Mouse (Mus musculus): Measurements from ENCODE around the gene Spint3. TPM values are rescaled to one million over a fixed set of nuclear protein-coding genes. Genes with fewer than 3 reads are reported as not detected.

Spint3 gene
- polyA plus RNA-seq, 1 experiment from 2014 or later: not detected

DNA sequence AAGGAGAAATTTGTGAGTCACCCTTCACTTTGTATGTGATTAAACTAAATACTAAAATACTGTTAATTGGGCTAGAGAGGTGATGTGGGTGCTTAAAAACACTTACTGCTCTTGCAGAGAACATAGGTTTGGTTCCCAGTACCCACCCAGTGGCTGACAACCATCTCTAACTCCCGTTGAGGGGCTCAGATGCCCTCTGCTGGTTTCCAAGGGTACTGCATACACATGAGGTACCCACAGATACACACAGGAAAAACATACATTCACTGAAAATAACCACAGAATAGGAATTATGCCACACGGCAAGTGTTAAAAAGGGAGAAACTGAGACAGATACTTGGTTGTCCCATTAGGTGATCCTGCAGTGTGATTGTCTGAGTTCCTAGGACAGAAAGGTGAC is 6.3 kb downstream of the Spint3 start:
- no peaks in the 10 kb centered on the region for H3K36me3 ChIP-seq (replicated peaks)
- H3K27ac ChIP-seq: no peak overlapping the region
- H3K4me1 ChIP-seq: peaks cover 19% of the 10 kb centered on the region
- H3K27me3 ChIP-seq (replicated peaks): peaks cover 13% of the 10 kb centered on the region
- WGBS: 82% methylated on average over 2 of the region's 2 CpGs
- no peak overlapping the region for H3K4me3 ChIP-seq
- H3K9me3 ChIP-seq: no peaks in the 10 kb centered on the region
- H3K4me2 ChIP-seq: no peak overlapping the region
- no peak overlapping the region for H3K9ac ChIP-seq
- no peak for ATAC-seq (replicated peaks)

DNA sequence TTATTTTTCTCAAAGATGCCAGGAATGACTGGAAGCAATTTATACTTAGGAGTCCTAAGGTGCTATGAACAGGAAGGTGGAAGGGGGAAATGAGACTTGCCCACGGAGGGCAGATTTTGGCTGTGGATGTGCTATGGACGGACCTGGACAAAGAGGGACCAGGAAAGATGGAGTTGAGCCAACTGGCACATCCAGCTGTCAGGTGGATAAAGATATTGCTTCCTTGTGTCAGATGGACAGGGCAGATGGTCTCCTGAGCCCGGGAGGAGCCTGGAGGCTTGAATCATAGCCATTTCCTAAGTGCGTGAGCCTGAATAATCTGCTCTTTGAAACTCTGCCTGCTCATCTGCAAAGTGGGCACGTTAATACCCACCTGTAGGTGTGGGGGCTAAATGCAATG is 8.9 kb downstream of the Spint3 start:
- Histone ChIP-seq H3K9ac (no peak overlapping the region), H3K4me3 (no peak overlapping the region), H3K27me3 (replicated peaks) (peaks cover 17% of the 10 kb centered on the region), H3K36me3 (replicated peaks) (no peaks in the 10 kb centered on the region), H3K4me1 (peaks cover 19% of the 10 kb centered on the region), H3K4me2 (peak overlapping the region; percentile 98; the same call in 1 of the 2 replicates), H3K9me3 (no peaks in the 10 kb centered on the region), H3K27ac (no peak overlapping the region)
- ATAC-seq (replicated peaks): no peak
- WGBS: 63% methylated on average over 5 of the region's 5 CpGs

DNA sequence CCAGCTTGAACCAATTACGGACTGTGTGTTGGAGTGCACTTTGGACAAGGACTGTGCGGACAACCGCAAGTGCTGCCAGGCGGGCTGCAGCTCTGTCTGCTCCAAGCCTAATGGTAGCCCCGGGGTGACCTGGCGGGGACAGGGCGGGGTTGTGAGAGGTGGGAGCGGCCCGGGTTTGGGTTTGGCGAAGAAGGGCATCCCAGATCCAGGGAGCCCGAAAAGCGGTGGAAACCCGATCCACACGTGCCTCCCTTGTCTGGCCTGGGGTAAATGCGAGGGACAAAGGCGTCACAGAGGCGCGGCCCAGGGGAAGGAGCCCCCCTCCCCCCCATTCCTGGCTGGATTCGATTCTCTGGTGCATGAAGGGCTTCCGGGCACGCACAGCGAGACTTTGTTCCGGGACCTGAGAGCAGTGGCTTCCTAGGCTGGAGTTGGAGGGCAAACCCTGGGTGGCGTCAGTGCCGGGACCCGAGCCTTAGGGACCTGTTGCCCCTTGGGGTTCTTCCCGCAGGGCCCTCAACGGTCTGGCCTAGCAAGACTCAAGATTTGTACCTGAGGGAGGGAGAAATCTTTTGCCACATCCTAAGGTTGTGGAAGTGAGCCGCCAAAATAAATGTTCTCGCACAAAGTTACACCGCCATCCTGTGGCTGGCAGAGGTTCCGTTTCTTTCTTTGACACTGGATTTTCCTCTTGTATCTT is 9.8 kb downstream of the Spint3 start:
- Histone ChIP-seq H3K27me3 (replicated peaks) (peaks cover 17% of the 10 kb centered on the region), H3K36me3 (replicated peaks) (no peaks in the 10 kb centered on the region), H3K9me3 (no peaks in the 10 kb centered on the region), H3K4me3 (peak overlapping the region; percentile 44), H3K27ac (no peak overlapping the region), H3K9ac (peak overlapping the region; percentile 53), H3K4me2 (peak overlapping the region; percentile 98), H3K4me1 (peaks cover 19% of the 10 kb centered on the region)
- ATAC-seq (replicated peaks): peak; percentile 54; the same call in 1 of the 2 replicates
- WGBS: under 1% methylated on average over 32 of the region's 32 CpGs

DNA sequence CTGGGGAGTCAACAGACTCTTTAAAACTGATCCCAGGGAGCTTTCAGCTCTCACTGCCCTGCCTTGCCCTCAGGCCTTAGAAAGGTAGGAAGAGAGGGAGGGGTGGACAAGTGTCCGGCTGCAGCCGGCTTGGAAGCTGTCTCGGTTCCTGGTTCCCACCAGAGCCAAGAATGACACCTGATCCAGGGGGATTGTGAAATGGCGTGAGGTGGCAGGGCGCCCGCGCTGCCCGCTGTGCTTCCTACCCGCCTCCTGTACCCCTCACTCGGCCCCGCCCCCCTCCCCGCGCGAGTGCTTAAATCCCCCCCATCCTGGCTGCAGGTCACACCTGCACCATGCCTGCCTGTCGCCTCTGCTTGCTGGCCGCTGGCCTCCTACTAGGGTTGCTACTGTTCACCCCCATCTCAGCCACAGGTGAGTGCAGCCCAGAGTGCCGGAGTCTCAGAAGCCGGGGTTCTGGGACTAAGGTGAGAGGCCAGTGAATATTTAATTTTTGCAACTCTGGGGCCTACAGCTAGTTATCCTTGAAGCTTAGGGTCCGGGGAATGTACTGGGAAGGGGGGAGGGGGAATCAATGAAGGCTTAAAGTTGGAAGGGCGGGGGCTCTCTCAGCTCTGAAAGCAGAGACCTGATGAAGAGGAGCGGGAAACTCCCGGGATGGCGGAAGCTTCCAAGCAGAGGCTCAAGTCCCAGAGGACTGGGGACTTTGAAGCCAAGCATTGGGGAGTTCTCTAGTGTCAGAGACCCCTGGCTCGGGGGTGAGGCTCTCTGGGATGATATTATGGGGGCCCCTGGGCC is 10.7 kb downstream of the Spint3 start, which contains the start of gene Wfdc2:
Gene Wfdc2 (plus strand): TSS at position 23 of the 798 bp plus-strand sequence.
- H3K27me3 ChIP-seq (replicated peaks): peaks cover 17% of the 10 kb centered on the region
- peak within 1 kb of the TSS; percentile 53 for H3K9ac ChIP-seq
- peaks cover 19% of the 10 kb centered on the region for H3K4me1 ChIP-seq
- no peaks in the 10 kb centered on the region for H3K9me3 ChIP-seq
- WGBS: 3% methylated on average over 24 of the region's 24 CpGs
- no peak within 1 kb of the TSS for H3K27ac ChIP-seq
- no peak for ATAC-seq (replicated peaks)
- peak within 1 kb of the TSS; percentile 44 for H3K4me3 ChIP-seq
- H3K36me3 ChIP-seq (replicated peaks): no peaks in the 10 kb centered on the region
- peak within 1 kb of the TSS; percentile 98 for H3K4me2 ChIP-seq

DNA sequence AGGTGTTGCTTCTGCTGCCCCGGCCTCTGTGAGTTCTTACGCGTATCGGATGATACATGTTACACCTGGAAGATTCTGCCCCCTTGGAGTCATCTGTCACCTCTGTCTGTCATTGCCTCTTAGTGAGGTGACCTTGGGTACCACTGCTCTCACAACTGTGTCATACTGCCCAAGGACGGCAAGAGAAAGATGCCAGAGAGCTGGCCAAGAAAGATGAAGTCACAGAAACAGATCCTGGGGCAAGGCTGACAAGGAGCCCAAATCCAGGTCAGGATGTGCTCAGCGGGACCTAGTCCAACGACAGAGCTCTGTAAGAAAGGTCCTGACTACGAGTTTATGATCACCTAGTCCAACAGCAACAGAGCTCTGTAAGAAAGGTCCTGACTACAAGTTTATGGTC is 13.2 kb downstream of the Spint3 start:
- H3K27me3 ChIP-seq (replicated peaks): peaks cover 17% of the 10 kb centered on the region
- 91% methylated on average over 8 of the region's 8 CpGs for WGBS
- no peak overlapping the region for H3K4me3 ChIP-seq
- no peaks in the 10 kb centered on the region for H3K9me3 ChIP-seq
- H3K4me2 ChIP-seq: no peak overlapping the region
- peaks cover 19% of the 10 kb centered on the region for H3K4me1 ChIP-seq
- H3K9ac ChIP-seq: no peak overlapping the region
- no peak overlapping the region for H3K27ac ChIP-seq
- ATAC-seq (replicated peaks): no peak
- H3K36me3 ChIP-seq (replicated peaks): no peaks in the 10 kb centered on the region

DNA sequence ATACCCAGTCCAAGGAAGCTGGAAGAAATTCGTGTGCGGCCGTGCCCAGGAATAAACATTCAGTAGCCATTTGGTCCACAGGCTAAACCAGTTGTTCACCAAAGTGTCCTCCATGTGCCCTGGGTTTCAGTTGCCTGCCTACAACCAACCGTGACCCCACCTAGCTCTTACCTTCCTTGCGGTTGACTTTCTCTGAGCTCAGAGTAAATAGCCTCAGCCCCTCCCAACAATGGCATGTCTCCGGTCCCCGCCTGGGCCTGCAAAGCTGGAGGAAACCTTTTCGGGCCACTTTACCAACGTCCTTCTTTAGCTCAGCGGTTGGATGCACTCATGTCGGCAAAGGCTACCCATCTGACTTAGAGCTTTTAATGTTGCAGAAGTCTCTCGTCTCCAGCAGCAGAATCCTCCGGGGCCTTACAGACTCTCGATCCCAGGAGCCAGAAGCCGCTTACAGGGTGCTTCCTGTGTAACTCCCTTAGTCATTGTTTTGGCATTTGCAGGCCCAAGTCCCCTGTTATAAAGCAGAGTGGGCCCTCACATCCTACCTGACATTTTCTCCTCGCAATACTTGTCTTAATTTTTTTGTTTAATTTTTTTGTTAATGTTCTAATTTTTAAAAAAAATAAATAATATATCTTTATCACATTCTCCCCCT is 14.1 kb downstream of the Spint3 start:
- peaks cover 17% of the 10 kb centered on the region for H3K27me3 ChIP-seq (replicated peaks)
- WGBS: 49% methylated on average over 16 of the region's 16 CpGs
- H3K27ac ChIP-seq: no peak overlapping the region
- peaks cover 19% of the 10 kb centered on the region for H3K4me1 ChIP-seq
- no peak overlapping the region for H3K4me2 ChIP-seq
- ATAC-seq (replicated peaks): no peak
- no peaks in the 10 kb centered on the region for H3K36me3 ChIP-seq (replicated peaks)
- H3K9me3 ChIP-seq: no peaks in the 10 kb centered on the region
- H3K9ac ChIP-seq: no peak overlapping the region
- no peak overlapping the region for H3K4me3 ChIP-seq

DNA sequence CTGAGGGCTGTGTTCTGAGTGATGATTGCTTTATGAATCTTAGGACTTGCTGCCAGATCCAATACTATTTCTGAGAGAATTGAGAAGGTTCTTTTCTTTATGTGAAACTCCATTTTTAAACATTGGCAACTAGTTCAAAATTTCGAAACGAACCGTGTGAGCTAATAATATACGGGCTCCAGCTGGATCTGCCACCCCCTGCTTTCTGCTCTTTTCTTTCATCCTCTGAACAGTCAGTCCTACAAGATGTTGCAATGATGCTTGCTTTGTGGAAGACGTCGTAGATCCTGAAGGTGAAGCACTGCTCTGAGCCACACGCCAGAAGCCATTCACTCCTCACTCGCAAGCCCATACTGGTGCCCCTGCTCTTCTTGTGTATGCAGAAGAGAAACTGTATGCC is 14.8 kb downstream of the Spint3 start:
- 86% methylated on average over 8 of the region's 8 CpGs for WGBS
- ATAC-seq (replicated peaks): no peak
- Histone ChIP-seq H3K4me2 (no peak overlapping the region), H3K9me3 (no peaks in the 10 kb centered on the region), H3K9ac (no peak overlapping the region), H3K4me1 (peaks cover 13% of the 10 kb centered on the region), H3K27me3 (replicated peaks) (peaks cover 16% of the 10 kb centered on the region), H3K4me3 (no peak overlapping the region), H3K27ac (no peak overlapping the region), H3K36me3 (replicated peaks) (no peaks in the 10 kb centered on the region)

DNA sequence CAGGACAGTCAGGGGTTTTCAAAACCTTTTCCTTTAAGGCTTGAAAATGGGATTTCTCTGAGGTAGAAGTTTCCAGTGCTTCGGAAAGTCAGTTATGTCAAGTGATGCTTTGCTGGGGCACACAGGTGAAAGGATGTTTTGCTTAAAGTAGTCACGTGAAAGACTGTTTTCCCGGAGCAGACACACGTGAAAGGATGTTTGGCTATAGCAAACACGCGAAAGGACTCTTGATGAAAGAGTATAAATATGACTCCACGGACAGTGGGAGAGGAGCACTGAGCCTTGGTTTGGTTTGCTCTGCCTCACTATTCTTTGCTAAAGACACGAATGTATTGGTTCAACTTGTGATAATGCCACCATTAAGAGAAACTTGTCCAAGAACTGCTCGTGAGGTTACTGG is 21.8 kb downstream of the Spint3 start:
- ATAC-seq (replicated peaks): no peak
- no peaks in the 10 kb centered on the region for H3K27me3 ChIP-seq (replicated peaks)
- no peaks in the 10 kb centered on the region for H3K9me3 ChIP-seq
- WGBS: 91% methylated on average over 9 of the region's 9 CpGs
- H3K4me3 ChIP-seq: no peak overlapping the region
- no peak overlapping the region for H3K27ac ChIP-seq
- H3K36me3 ChIP-seq (replicated peaks): no peaks in the 10 kb centered on the region
- peaks cover 4% of the 10 kb centered on the region; the same call in 1 of the 2 replicates for H3K4me1 ChIP-seq
- no peak overlapping the region for H3K4me2 ChIP-seq
- H3K9ac ChIP-seq: no peak overlapping the region

DNA sequence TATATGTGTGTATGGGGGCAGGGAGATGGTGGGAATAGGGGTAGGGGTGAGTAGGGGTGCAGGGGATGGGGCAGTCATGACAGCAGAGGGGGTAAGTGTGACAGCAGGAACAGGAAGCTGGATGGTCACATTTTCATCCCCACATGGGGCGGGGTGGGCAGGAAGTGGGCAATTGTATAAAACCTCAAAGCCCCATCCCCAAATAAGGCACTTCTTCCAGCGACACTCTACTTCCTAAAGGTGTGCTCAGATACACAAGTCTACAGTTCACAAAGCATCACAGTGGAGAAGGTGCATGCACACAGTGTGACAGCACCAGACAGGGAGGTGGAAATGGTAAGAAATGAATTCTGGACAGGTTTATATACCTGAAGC is 22.4 kb downstream of the Spint3 start:
- H3K4me3 ChIP-seq: no peak overlapping the region
- H3K9me3 ChIP-seq: no peaks in the 10 kb centered on the region
- no peaks in the 10 kb centered on the region for H3K27me3 ChIP-seq (replicated peaks)
- peaks cover 4% of the 10 kb centered on the region; the same call in 1 of the 2 replicates for H3K4me1 ChIP-seq
- ATAC-seq (replicated peaks): no peak
- no peak overlapping the region for H3K27ac ChIP-seq
- WGBS: 88% methylated on average over 2 of the region's 2 CpGs
- H3K9ac ChIP-seq: no peak overlapping the region
- no peak overlapping the region; the same call in 1 of the 2 replicates for H3K4me2 ChIP-seq
- H3K36me3 ChIP-seq (replicated peaks): no peaks in the 10 kb centered on the region

DNA sequence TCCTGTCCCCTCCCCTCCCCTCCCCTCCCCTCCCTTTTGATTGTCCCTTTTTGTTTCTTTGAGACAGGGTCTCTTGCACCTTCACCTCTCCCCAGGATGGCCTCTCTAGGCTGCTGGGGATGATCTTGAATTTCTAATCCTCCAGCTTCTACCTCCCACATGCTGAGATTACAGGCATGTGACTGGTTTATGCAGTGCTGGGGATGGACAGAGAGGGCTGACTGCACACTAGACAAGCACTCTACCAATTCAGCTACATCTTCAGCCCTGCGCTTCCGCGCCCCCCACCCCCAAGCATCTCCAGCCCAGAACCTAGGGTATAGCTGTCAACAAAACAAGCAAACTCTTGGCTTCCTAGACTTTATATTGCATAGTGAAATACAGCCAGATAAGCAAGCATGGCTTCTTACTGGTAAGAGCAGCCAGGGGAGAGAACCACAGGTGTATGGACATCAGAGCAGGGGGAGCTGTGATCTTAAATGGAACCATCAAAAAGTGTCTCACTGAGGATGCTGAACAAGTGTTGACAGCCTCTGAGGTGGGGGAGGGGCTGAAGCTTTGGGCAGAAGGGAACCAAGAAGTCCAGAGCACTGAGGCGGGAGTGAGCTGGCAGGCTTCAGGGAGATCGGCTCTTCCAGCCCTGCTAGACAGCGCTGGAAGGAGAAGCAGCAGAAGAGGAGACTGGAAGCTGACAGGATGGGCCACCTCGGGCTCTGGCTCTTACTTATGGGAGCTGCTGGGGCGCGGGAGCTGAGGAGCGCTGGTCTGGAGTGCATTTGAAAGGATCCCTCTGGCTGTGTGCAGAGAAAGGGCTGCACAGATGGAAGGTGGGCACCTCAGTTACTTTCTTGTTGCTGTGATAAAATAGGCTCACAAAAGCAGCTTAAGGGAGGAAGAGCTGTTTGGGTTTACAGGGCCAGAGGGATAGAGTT is 23.0 kb downstream of the Spint3 start:
- Histone ChIP-seq H3K4me1 (peaks cover 4% of the 10 kb centered on the region; the same call in 1 of the 2 replicates), H3K9me3 (no peaks in the 10 kb centered on the region), H3K36me3 (replicated peaks) (no peaks in the 10 kb centered on the region), H3K27me3 (replicated peaks) (no peaks in the 10 kb centered on the region), H3K9ac (no peak overlapping the region), H3K27ac (no peak overlapping the region), H3K4me2 (peak overlapping the region; percentile 13; the same call in 1 of the 2 replicates), H3K4me3 (no peak overlapping the region)
- ATAC-seq (replicated peaks): no peak
- WGBS: 13% methylated on average over 10 of the region's 10 CpGs

DNA sequence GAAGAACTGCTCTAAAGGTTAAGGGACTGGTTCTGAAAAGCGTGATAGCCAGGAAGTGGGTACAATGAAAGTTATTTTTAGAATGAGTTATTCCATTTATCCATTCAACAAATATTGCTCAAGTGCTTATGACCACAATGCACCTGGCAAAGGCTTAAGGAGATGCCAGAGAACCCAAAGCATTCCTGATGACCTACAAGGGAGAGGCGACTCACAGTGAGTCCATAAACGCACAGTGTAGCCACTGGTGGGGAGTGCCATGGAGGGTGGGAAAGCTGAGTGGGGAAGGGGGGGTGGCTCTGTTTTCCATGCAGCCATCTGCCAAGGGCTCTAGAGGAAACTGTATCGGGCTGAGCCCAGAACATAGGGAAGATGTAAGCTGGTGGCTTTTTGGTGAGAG is 23.9 kb downstream of the Spint3 start:
- 55% methylated on average over 4 of the region's 4 CpGs for WGBS
- Histone ChIP-seq H3K27me3 (replicated peaks) (no peaks in the 10 kb centered on the region), H3K27ac (no peak overlapping the region), H3K4me2 (no peak overlapping the region), H3K9ac (no peak overlapping the region), H3K4me1 (peaks cover 4% of the 10 kb centered on the region; the same call in 1 of the 2 replicates), H3K9me3 (no peaks in the 10 kb centered on the region), H3K36me3 (replicated peaks) (no peaks in the 10 kb centered on the region), H3K4me3 (no peak overlapping the region)
- no peak for ATAC-seq (replicated peaks)

Measured in midbrain, embryonic 15.5 days (tissue).